ENCODE assay signal across 9 mouse cellular contexts in the genomic region with DNA sequence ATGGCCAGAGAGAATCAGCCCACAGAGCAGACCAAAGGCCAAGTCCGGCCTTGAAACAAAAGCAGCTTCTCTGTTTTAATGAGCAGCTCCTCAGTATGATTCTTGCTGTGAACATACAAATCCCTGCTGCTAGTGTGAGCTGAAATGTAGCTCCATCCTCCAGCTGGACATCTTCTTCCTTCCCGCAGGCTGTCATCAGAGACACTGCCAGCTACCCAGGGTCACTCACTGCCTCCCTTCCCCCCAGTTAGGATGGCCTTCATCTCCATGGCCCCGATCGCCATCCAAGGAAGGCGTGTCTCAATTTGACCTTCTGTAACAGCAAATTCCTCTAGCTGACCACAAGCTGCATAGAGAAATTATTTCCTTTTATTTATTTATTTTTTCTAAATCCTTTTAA. TPM values are rescaled to one million over a fixed set of nuclear protein-coding genes. Genes with fewer than 3 reads are reported as not detected.
DNase-seq lines count a peak whose midpoint lies in the region; ATAC-seq lines count a peak whose summit lies in the region.
"Had no signal": no experiment of that assay in that cellular context is flagged by ENCODE, and none has a peak within 500 bp of the region (broad histone marks: within the 10 kb centered on the region; RNA-seq: fewer than 3 reads in every experiment).

No protein-coding gene starts in this region.

- H3K4me1 ChIP-seq in forebrain, embryonic 10.5 days, result peaks cover 24% of the 10 kb centered on the region

- intact Hi-C loops in heart, postnatal 14 days (cut with DNase I), result no loop called here

- peak; percentile 66 for DNase-seq in 3134 (ENCODE audit: extremely low read depth, insufficient read length, low spot score)
- peak; percentile 92 for DNase-seq in adrenal gland, adult 2 months
- DNase-seq in heart, postnatal 14 days, result peak; percentile 27 to 45
- peak; percentile 58 to 71 for DNase-seq in lung, adult 18-20 months
- no peak for DNase-seq in gastrocnemius, postnatal 4 days (ENCODE audit: low spot score in 2 of 2)
- DNase-seq in natural killer cell, adult 2 months (ENCODE audit: low spot score in 2 of 2), result no peak
- no peak for DNase-seq in forebrain, embryonic 10.5 days (ENCODE audit: extremely low spot score, low spot score)
- DNase-seq: gastrocnemius, postnatal 10 days had no signal

- H3K36me3 ChIP-seq in forebrain, embryonic 10.5 days (replicated peaks), result no peaks in the 10 kb centered on the region

- no peak overlapping the region for H3K27ac ChIP-seq in forebrain, embryonic 10.5 days

- WGBS in forebrain, embryonic 10.5 days, result 88% methylated on average over 5 of the region's 5 CpGs

- no peaks in the 10 kb centered on the region for H3K9me3 ChIP-seq in forebrain, embryonic 10.5 days

- no peak for ATAC-seq in activated CD4-positive, CD25-positive, alpha-beta regulatory T cell, adult 4 months

- no peak overlapping the region for H3K4me3 ChIP-seq in forebrain, embryonic 10.5 days

- peaks cover 3% of the 10 kb centered on the region; the same call in 1 of the 2 replicates for H3K27me3 ChIP-seq in forebrain, embryonic 10.5 days (ENCODE audit: poor library complexity, severe bottlenecking)

RNA-seq across cellular contexts. Expression of gene Myo10, which starts 32.4 kb away (rescaled TPM):
- 100 to 1,000 TPM in 1 of 2 experiments, 10 to 100 TPM in 1; 63.9 to 103 TPM for total RNA-seq in adrenal gland, adult 2 months (2021)
- 35.8 and 42.1 TPM in 2 replicates for polyA plus RNA-seq in adrenal gland, adult 2 months (2012; rRNA removed)
- total RNA-seq in heart, postnatal 14 days (2021), result 10 to 100 TPM; 64.7 to 66.9 TPM
- total RNA-seq in gastrocnemius, postnatal 4 days (2021), result 10 to 100 TPM; 71.0 to 72.9 TPM
- 1 to 10 TPM in 1 of 2 experiments, under 1 TPM in 1; 0.60 to 1.4 TPM for polyA plus RNA-seq in activated CD4-positive, CD25-positive, alpha-beta regulatory T cell, adult 4 months (2017; shearing (Covaris generic))
- 66.3 and 68.8 TPM in 2 replicates for polyA plus RNA-seq in forebrain, embryonic 10.5 days (2016; fragmentation: Nextera tagmentation; extraction: Ambion mirVana)

Comparison
In these comparisons a context has a peak if more than half of its experiments do, and no peak if none do; other contexts are left out.
1. DNase-seq: peak in 3134 (single experiment), adrenal gland, adult 2 months (single experiment), heart, postnatal 14 days (2 of 2) and lung, adult 18-20 months (2 of 2); none in gastrocnemius, postnatal 4 days (0 of 2), natural killer cell, adult 2 months (0 of 2) and forebrain, embryonic 10.5 days (single experiment).